Mouse (Mus musculus) small intestine, adult 2 months (tissue): ENCODE results near the gene Map3k4.

Source experiments
- CTCF ChIP-seq: fragments of 200-500 bp; IDR thresholded peaks from 2 replicates; pipeline ENCODE4 v1.5.1; 2012; ENCODE audit warnings: low read depth, mild to moderate bottlenecking, control low read depth, inconsistent platforms, low read length, moderate library complexity, mixed read lengths; ENCODE audit not compliant: insufficient replicate concordance, insufficient read length; ENCODE audit errors: extremely low read depth
- POLR2A ChIP-seq: fragments of 200-500 bp; IDR thresholded peaks from 2 replicates; pipeline ENCODE4 v1.6.1; 2012; ENCODE audit warnings: low read depth, mild to moderate bottlenecking, control low read depth, inconsistent platforms, low read length, moderate library complexity

DNA sequence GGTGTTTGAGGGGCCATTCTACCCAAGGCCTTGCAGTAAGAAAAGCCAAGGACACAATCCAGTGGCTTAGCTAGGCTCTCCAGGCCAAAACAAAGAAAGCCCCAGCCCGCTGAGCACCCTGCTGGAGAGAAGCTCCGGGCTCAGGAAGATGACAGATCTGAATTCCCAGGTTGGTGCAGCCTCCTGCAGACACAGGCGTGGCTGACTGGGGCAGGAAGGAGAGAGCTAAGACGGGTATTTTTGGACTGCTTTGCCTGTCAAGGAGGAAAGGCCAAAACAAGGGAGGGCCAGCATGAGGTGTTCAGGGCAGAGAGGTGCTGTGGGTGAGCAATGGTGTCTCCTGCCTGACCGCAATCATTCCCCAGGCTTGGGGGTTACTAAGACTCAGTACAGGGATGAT, 94.9 kb downstream of the Map3k4 start:
- TF ChIP-seq CTCF (no peak), POLR2A (no peak)
